Mouse (Mus musculus): Measurements from ENCODE around the gene Cass4.

Cass4 gene

DNA sequence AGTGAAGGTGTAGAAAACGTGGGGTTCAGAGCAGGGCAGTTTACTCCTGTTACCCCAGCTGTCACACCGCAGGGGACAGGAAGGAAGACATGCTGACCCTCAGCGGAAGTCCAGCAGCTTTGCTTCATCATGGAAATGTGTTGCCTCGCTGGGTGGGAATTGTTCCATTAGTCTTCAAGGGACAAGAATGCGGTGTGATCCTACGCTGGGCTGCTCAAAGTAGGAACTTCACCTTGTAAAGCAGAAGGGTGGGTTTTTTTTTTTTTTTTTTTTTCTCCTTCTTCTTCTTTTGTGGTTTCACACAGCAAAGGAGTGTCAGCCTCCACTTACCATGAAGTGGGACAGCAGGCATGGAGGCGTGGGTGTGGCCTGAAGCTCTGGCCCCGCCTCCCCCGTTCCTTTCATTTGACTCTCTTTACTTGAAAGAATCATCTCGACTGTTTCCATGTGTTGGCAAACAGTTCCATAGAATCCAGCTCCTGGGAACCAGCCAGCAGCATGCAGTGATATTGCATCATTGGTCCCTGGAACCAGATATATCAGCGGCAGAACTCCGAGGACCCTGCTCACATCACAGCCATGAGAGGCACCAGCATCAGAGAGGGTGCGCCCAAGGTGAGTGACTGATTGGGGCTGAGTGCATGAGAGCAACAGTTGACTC lies at the start of gene Cass4:
TSS of gene Cass4 (plus strand) at position 404 of the 661 bp plus-strand sequence.
- in situ Hi-C loops (cut with MboI), result no loop called here

DNA sequence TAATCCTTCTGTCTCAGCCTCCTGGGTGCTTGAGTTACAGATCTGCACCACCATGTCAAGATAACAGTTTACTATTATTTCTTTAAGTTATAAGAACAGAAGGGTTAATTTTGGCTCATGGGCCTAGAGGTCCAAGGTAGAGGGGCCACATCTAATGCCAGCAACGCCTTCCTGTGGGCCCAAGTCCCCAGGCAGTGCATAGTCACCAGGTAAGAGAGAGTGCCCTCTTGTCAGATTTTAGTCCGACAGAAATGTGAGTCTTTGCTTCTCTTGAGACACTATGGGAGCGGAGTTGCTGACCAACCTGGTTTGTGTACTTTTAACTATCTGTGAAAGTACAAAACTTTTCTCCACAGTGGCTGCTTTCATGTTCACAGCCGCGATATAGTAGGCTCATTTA lies 48.9 kb upstream of the Cass4 start:
- in situ Hi-C loops (cut with MboI), result no loop called here

DNA sequence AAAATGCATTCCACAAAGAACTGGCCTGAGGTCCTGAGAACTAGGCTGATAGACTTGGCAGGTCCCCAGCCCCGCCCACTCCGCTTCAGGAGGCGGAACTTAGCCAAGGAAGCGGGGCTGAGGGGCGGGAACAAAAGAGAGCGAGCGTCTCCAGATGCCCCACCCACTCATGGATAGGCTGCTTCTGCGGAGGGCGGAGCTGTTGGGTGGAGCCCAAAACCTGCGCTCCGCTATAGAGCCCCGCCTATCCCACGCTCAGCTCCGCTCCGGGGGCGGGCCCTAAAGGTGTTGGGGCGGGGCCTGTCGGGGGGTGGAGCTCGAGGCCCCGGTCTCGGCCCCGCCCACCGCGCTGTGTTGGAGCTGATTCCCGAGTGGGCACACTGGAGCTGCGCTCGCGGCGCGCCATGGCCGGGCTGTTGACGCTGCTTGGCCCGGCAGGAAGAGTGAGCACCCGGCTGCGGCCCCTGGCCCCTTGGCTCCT lies 48.3 kb upstream of the Cass4 start, which contains the start of gene Fam210b:
TSS of gene Fam210b (plus strand) at position 308 of the 481 bp plus-strand sequence.
- in situ Hi-C loops (cut with MboI), result no loop called here

DNA sequence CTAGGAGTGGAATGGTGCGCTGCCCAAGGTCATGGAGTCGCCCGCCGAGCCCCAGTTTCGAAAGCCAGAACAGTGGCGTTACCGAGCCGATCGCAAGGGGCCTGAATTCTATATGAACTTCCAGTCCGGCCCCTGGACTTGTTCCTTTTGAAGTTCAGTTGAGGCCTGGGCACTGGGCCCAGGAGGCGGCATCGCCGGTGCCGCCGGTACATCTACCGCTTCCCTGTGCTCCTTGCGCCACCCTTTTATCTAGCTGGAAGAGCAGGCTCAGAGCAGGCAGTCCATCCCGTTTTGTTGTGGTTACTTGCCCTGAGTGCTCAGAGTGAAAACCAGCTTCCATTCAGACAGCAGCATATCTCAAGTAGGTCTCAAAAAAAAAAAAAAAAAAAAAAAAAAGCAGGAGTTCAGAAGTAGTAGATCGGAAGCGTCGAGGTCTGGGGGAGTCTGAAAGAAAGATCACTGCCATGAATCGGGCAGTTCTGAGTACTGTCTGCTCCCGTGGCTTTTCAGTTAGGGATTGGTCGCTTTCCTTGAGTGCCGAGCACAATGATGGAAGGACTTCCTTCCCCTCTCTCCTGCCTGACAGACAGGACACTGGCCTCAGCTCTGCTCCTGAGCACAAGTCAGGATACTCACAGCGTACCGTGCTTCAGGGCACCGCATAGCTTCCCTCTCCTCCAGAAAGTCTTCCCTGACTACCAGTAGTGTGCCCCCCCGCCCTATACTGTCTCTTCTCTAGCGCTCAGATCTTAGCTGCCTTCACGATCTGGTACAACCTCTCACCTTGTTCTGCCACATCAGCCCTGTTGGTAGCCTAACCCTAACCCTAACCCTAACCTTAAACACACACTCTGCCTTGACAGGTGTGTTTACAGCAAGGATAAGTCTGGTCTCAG lies 47.3 kb upstream of the Cass4 start:
- in situ Hi-C loops (cut with MboI), result no loop called here

DNA sequence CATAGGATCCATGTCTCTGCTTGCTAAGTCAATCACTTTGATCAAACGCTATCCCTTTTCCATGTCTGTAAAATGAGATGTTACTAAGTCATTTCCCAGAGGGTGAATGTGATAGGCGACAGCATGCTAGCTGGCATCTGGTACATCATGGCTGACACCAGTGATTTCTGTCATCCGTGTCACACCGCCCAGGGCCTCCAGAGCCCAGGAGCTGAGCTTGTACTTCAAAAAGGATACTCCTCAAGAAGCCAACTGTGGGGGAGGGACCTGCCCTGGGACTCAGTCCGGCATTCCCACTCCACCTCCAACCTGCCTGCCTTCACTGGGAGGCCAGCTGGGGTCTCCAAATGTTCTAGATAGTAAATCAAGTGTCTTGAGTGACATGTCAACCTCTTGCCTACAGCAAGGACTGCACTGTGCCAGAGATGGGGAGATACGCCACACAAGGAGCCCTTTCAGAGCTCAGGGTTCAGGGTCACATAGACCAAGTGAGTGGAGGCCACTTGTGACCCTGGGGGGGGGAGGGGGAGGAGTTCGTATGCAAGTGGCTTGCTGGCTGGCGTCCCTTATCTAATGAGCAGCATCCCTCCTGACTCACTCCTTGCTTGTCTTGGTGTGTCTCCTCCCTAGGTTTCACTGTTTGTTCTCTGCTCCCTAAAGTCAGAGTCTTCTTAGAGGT lies 46.5 kb upstream of the Cass4 start:
- in situ Hi-C loops (cut with MboI), result no loop called here

DNA sequence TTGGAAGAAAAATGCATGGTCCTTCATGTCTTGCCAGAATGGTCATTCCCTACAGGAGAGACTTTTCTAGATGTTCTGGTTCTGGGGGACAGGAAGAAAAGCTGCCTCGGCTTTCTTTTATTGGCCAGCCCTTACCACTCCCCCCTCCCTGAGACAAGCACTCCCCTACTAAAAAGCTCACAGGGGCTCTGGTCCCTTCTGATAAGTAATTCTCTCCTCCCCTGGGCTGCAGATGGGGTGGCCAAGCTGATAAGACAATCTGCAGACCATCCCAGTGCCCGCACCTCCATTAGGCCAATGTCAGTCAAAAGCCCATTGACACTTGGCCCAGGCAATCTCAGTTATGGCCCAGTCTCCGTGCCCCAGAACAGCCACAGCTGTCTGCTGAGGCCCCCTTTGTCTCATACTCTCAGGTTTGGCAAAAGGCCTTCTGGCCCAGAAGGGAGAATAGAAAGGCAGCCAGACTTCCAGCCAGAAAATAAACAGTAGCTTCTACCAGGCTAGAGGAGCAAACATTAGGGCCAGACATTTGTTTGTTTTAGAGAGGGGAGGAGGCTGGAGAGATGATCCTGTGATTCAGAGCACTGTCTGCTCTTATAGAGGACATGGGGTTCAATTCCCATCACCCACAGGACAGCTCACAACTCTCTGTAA lies 45.2 kb upstream of the Cass4 start:
- in situ Hi-C loops (cut with MboI), result no loop called here

DNA sequence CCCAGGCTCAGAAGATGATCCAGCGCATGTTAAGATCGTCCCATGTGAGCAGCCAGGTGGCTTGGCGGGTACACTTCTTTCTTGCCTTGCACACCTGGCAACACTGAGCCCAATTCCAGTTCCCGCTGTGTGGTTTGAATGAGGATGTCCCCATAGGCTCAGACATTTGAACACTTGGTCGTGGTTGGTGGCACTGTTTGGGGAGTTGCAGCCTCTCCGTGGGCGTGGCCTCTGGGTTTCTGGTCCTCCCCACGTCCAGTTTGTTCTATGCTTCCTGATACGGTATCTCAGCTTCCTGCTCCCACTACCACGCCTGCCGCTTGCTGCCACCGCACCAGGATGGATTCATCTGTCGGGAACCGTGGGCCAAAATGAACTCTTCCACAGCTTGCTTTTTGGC lies 43.8 kb upstream of the Cass4 start:
- in situ Hi-C loops (cut with MboI), result no loop called here

DNA sequence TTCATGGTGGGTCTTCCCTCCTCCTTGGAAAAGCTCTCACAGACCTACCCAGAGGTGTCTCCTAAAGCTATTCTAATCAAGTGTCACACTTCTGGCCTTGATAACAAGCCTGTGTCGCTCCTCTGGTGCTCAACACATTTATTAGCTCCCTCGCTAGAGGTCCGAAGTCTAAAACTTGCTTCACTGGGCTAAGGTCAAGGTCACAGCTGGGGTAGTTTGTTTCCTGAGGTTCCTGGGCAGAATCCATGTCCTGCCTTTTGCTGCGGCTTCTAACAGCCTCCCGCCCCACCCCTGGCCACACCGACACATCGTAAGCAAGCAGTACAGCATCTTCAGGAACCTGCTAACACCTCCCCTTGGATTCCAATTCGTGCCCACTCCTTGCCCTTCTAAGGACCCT lies 42.8 kb upstream of the Cass4 start:
- in situ Hi-C loops (cut with MboI), result no loop called here

DNA sequence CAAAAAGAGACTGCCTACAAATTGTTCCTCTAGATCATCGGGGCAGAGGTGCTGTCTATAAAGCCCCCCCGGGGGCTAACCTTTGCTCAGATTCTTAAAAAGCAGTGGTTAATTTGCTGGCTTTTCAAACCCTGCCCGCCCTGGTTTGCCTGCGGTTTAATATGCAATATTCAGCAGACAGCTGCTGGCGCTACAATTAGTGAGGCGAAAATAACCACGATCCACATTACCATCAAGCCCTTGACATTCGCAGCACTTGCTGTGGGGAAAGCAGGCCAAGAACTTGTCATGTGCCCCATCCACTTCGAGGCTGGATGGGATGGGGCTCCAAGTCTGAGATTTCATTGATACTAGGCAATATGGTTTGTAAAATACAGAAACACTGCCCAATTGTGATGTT lies 40.4 kb upstream of the Cass4 start:
- in situ Hi-C loops (cut with MboI), result no loop called here

DNA sequence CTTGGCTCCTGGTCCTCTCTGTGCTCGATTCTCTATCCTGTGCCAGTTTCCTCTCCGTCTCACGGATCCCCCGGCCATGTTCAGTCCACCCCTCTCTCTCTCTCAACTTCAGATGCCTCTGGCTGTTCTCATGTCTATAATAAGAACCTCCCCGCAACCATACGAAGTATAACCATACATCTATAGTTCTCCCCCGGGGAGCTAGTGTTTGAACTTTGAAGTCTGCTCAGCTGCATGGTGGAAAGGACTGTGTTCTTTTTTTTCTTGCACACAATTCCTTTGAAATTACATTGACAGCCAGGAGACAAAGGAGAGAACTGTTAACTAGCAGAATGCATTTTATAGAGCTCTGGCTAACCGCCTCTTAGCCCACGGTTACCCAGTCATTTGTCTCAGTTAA lies 38.8 kb upstream of the Cass4 start:
- in situ Hi-C loops (cut with MboI), result no loop called here

DNA sequence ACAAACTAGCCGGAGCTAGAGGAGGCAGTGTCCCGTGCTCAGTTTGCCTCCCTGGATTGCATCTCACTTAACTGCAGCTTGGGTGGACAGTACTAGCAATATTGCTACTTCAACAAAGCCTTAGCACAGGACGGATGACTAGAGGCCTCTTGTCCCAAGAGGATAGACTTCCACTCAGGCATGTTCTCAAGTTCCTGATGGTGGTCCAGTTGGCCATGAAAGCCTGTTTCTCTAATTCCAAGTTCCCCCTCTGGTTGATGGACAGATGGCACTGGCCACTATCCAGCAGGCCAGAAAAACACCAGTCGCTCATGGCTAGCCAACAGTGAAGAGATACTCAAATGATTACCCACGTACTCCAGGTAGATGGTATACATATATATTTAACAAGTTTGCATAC lies 37.8 kb upstream of the Cass4 start:
- in situ Hi-C loops (cut with MboI), result no loop called here

DNA sequence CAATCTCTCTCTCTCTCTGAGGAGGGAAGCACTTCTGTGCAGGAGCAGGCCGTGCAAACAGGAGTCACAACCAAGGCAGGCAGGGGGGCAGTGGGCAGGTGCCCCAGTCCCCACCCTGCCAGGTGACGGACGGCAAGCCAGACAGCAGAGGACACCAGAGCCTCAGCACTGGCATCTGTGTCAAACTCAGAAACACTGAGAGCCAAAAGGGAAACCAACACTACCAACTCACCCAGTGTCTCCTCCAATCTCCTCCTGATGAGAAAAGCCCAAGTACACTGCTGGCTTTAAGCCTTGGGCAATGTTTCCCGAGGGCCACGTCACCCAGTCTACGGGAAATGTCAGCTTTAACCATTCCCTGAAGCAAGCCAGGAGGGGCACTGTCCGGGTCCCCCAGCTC lies 30.4 kb upstream of the Cass4 start:
- in situ Hi-C loops (cut with MboI), result no loop called here

DNA sequence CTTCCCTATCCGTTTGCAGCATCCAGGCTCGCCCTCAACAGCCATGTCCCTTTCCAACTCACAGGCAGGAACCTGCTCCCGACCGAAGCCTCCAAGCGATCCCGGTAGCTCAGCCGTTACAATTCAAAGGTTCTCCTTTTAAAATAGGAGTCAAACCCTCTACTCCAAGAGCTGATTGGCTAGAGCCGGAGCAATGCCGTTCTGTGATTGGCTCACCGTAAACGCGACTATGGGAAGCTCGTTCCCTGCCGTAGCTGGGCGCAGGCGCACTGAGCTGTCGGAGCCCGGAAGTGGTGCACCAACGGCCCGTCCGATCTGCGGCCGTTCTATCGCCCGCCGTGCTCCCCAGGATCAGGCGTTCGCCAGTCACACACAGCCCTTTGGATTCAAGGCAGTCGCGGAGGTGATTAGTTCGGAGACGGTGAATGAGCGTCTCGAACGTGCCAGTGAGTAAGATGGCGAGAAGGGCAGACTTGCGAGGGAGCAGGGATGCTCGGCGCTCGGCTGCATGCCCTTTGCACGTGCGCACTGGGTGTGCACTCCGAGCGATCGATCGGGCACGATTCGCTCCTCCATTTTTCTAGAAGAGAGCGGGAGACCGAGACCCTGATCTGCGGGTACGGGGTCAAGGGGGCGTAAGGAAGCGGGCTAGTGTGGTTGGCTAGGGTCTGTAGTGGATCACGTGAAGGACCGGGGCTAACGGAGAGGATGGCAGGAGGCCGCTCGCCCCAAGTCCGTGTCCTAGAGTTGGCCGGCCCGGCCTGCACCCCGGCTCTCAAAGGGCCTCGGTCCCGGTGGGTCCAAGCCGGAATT lies 23.0 kb upstream of the Cass4 start, which contains the start of the genes Aurka and Cstf1:
TSS of gene Aurka (minus strand) at position 125 of the 813 bp plus-strand sequence.
TSS of gene Cstf1 (plus strand) at position 271 of the 813 bp plus-strand sequence.
- in situ Hi-C loops (cut with MboI), result loop anchor here (10.0 kb wide), 1 partner anchor 624 kb away; no protein-coding TSS in a partner anchor

DNA sequence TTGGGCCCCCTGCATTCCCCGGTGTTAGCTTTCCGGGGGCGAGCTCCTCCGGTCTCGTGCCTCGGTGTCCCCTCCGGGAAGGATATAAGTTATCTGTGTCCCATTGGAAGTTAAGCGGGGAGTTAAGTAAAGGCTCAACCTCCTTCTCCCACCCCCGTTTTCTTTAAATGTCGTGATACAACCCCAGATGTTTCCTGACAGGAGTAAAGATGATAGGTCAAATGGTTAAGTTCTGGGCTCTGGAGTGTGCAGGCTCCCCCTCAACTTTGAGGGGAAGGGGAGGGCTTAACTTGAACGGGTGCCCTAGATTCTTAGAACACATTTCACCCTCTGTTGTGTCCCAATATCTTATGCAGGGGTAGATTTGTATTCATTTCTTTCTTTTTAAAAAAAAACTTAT lies 22.3 kb upstream of the Cass4 start:
- in situ Hi-C loops (cut with MboI), result loop anchor here (10.0 kb wide), 1 partner anchor 624 kb away; no protein-coding TSS in a partner anchor

DNA sequence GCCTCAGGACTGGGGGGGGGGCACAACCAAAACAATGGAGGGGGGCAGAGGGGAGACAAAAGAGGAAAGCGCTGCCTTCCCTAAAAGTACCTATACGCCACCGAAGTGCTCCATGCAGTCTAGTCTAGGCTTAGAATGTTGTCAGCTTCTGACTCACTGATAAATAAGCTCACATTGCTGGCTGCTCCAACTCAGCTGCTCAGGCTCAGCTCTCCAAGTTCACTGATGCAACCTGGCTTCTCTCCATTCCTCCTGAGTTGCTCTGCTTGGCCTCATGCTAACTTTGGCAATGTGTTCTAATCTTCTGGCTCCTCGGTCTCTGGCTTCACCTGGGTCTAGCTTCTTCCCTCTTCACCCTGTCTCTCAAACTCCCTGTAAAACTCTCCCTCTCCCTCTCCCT lies 17.0 kb upstream of the Cass4 start:
- in situ Hi-C loops (cut with MboI), result loop anchor here (10.0 kb wide), 1 partner anchor 618 kb away; no protein-coding TSS in a partner anchor

DNA sequence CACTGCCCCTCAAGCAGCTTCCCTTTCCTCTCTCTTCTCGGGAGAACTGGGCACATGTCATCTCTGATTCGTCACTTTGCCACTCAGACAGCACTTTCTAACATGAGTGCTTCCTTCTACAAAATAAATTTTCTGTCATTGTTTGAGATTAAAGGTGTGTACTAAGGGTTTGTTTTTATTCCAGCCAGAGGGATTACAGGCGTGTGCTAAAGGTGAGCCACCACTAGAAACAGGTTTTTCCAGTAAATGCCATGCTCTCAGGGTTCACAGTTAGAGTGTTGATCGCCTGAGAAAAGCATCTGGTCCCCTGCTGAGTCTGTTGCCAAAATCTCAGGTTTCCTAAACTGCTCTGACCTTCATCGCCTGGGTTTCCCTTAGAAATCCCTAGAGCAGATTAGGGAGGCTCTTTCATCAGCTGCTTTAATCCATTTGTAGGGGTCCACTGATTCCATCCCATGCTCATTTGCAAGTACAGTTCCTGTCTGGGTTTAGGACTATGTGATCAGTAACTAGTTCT lies 16.5 kb upstream of the Cass4 start:
- in situ Hi-C loops (cut with MboI), result loop anchor here (10.0 kb wide), 1 partner anchor 618 kb away; no protein-coding TSS in a partner anchor

DNA sequence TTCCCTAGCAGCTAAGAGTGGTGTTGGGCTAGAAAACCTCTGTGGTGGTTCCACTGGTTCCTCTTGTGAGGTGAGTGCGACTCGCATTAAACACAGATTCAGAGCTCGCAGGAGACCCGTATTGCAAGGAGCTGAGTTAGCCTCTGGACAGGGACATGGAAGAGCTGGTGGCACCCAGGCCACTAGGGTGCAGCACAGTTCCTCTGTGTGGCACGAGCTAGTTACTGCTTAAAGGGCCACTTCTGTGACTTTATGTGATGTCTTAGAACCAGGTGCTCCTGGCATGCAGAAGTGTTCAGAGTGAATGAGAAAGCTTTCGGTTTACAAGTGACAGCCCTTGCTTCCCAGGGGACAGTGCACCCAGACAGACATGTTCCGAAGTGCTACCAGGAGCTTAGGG lies 15.3 kb upstream of the Cass4 start:
- in situ Hi-C loops (cut with MboI), result loop anchor here (10.0 kb wide), 1 partner anchor 616 kb away; no protein-coding TSS in a partner anchor

DNA sequence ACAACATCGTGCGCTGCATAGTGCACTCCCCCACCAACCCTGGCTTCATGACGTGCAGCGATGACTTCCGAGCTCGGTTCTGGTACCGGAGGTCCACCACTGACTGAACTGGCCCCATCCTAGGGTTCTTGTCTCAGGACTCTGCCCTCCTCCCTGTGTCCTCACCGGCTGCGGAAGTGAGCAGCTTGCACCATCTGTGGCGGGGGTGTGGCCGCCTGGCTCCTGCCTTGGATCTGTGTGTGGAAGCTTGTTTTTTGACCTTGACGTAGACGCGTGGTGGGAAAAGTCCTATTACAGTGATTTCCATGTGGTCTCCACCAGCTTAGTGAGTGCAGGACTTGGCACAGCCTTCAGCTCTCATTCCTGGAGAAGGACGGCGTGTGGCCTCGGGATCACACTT lies 13.1 kb upstream of the Cass4 start:
- in situ Hi-C loops (cut with MboI), result loop anchor here (5.0 kb wide), 1 partner anchor 62 kb away; the partner anchor contains the start of gene Rtf2

DNA sequence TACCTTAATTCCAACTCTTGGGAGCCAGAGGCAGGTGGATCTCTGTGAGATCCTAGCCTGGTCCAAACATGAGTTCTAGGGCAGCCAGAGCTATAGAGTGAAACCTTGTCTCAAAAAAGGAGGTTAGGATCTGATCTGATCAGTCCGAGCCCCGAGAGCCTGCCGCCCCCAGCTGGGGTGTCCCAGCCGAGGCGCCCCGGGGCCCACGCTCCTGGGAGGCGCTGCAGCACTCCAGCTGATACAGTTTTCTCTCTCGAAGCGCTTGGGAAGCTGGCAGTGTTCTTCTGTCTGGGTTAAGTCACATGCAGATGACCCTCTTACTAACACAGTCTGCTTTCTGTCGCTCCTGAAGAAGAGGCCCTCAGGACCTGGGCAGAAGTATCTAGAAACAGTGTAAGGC lies 12.3 kb upstream of the Cass4 start:
- in situ Hi-C loops (cut with MboI), result loop anchor here (5.0 kb wide), 1 partner anchor 61 kb away; the partner anchor contains the start of gene Rtf2

DNA sequence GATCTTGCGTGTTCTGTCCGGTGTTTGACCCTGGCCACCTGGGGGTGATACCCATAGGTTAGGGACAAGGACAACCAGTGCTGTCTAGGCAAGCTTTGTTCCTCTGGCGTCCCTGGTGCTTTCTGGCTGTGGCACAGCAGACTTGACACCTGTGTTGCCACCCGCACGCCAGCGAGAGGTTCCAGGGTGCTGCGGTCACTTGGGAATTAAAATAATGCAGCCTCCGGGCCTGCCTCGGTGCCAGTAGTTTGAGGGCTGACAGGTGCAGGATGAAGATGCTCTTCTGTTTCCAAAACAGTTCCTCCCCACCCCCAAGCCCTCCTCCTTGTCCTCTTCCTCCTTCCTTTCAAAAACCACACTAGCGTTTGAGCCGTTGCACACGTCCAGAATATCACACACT lies 11.7 kb upstream of the Cass4 start:
- in situ Hi-C loops (cut with MboI), result loop anchor here (5.0 kb wide), 1 partner anchor 60 kb away; the partner anchor contains the start of gene Rtf2
